Mouse (Mus musculus) MEL (cell line): ENCODE results near the gene Piezo1. TPM values are rescaled to one million over a fixed set of nuclear protein-coding genes. Genes with fewer than 3 reads are reported as not detected.

Experiments
- DNase-seq: peaks from one replicate; pipeline ENCODE4 v3.0.0; 2011; ENCODE audit warnings: low read depth, low spot score
- H3K27ac ChIP-seq: 2 replicates; pipeline ENCODE4 v1.5.1; 2012; ENCODE audit warnings: low read depth, mild to moderate bottlenecking, control low read depth, low read length, moderate library complexity; ENCODE audit not compliant: control insufficient read depth
- H3K27me3 ChIP-seq, 2 experiments: fragments of 150-350 bp in 1 of 2; sonication (generic) in 1 of 2; 2 replicates each; pipeline ENCODE4 v1.6.1; 2012; ENCODE audit warnings: low read length in 2 of 2, mild to moderate bottlenecking in 2 of 2, improper control_type of control experiment in 1 of 2, moderate library complexity in 1 of 2; ENCODE audit not compliant: insufficient read depth in 2 of 2, control insufficient read depth in 1 of 2
- H3K36me3 ChIP-seq, 2 experiments: 2 replicates each; pipeline ENCODE4 v1.6.1; 2012 to 2014; ENCODE audit warnings: low read length in 2 of 2, improper control_type of control experiment in 1 of 2, inconsistent platforms in 1 of 2, mild to moderate bottlenecking in 1 of 2; ENCODE audit not compliant: insufficient read depth in 2 of 2, control insufficient read depth in 1 of 2
- H3K4me1 ChIP-seq, 2 experiments: fragments of 150-350 bp in 1 of 2; sonication (generic) in 1 of 2; 2 replicates each; pipeline ENCODE4 v1.6.1; 2012; ENCODE audit warnings: low read length in 2 of 2, improper control_type of control experiment in 1 of 2, mild to moderate bottlenecking in 1 of 2; ENCODE audit not compliant: insufficient read depth in 2 of 2, control insufficient read depth in 1 of 2
- H3K4me3 ChIP-seq, 2 experiments: fragments of 150-350 bp in 1 of 2; sonication (generic) in 1 of 2; 2 replicates each; pipeline ENCODE4 v1.5.1; 2012; ENCODE audit warnings: low read depth in 2 of 2, low read length in 2 of 2, mild to moderate bottlenecking in 2 of 2, moderate library complexity in 2 of 2, control low read depth in 1 of 2, improper control_type of control experiment in 1 of 2; ENCODE audit not compliant: control insufficient read depth in 1 of 2, insufficient read depth in 1 of 2
- H3K79me2 ChIP-seq: 2 replicates; pipeline ENCODE4 v1.6.1; 2012; ENCODE audit warnings: mild to moderate bottlenecking, low read length, moderate library complexity; ENCODE audit not compliant: control insufficient read depth, poor library complexity, insufficient read depth
- H3K9ac ChIP-seq: 2 replicates; pipeline ENCODE4 v1.6.1; 2012; ENCODE audit warnings: low read depth, mild to moderate bottlenecking, control low read depth, low read length, moderate library complexity; ENCODE audit not compliant: control insufficient read depth, poor library complexity, severe bottlenecking
- H3K9me3 ChIP-seq: fragments of 150-350 bp; sonication (generic); replicated peaks from 2 replicates; pipeline ENCODE4 v1.6.1; 2012; ENCODE audit warnings: mild to moderate bottlenecking, low read length, improper control_type of control experiment, moderate library complexity; ENCODE audit not compliant: insufficient read depth
- BHLHE40 ChIP-seq: IDR thresholded peaks from 2 replicates; pipeline ENCODE4 v1.6.1; 2012; ENCODE audit warnings: low read depth, mild to moderate bottlenecking, inconsistent platforms, low read length, improper control_type of control experiment, borderline replicate concordance
- CHD1 ChIP-seq: IDR thresholded peaks from 2 replicates; pipeline ENCODE4 v1.6.1; 2012; ENCODE audit warnings: low read depth, mild to moderate bottlenecking, inconsistent platforms, low read length, improper control_type of control experiment
- EP300 ChIP-seq, 2 experiments: IDR thresholded peaks; 2 replicates each; pipeline ENCODE4 v1.6.1; 2011; ENCODE audit warnings: improper control_type of control experiment in 2 of 2, low read length in 2 of 2, low read depth in 1 of 2, mild to moderate bottlenecking in 1 of 2
- HCFC1 ChIP-seq: IDR thresholded peaks from 2 replicates; pipeline ENCODE4 v1.6.1; 2012; ENCODE audit warnings: low read depth, mild to moderate bottlenecking, inconsistent platforms, low read length, improper control_type of control experiment, moderate library complexity
- KAT2A ChIP-seq: conservative IDR thresholded peaks from 2 replicates; pipeline ENCODE4 v1.6.1; 2012; ENCODE audit warnings: low read depth, low read length, improper control_type of control experiment, inconsistent platforms
- MAZ ChIP-seq: IDR thresholded peaks from 2 replicates; pipeline ENCODE4 v1.6.1; 2012; ENCODE audit warnings: low read depth, mild to moderate bottlenecking, inconsistent platforms, low read length, improper control_type of control experiment
- MEF2A ChIP-seq: IDR thresholded peaks from 2 replicates; pipeline ENCODE4 v1.6.1; 2014; ENCODE audit warnings: low read depth, mild to moderate bottlenecking, inconsistent platforms, low read length, improper control_type of control experiment; ENCODE audit not compliant: poor library complexity, insufficient replicate concordance, severe bottlenecking; ENCODE audit errors: extremely low read depth
- MYB ChIP-seq: IDR thresholded peaks from 2 replicates; pipeline ENCODE4 v1.6.1; 2011; ENCODE audit warnings: mild to moderate bottlenecking, low read depth, low read length, improper control_type of control experiment
- MYC ChIP-seq: IDR thresholded peaks from 2 replicates; pipeline ENCODE4 v1.6.1; 2011; ENCODE audit warnings: low read depth, mild to moderate bottlenecking, low read length, improper control_type of control experiment, moderate library complexity
- NELFE ChIP-seq: IDR thresholded peaks from 2 replicates; pipeline ENCODE4 v1.6.1; 2011; ENCODE audit warnings: low read depth, low read length, improper control_type of control experiment
- NRF1 ChIP-seq: IDR thresholded peaks from 2 replicates; pipeline ENCODE4 v1.6.1; 2014; ENCODE audit warnings: low read depth, mild to moderate bottlenecking, inconsistent platforms, low read length, improper control_type of control experiment, moderate library complexity; ENCODE audit not compliant: poor library complexity, insufficient read depth, severe bottlenecking
- POLR2A ChIP-seq, 2 experiments: IDR thresholded peaks; 2 replicates each; pipeline ENCODE4 v1.6.1; 2011 to 2012; ENCODE audit warnings: low read length in 2 of 2, mild to moderate bottlenecking in 2 of 2, control low read depth in 1 of 2, improper control_type of control experiment in 1 of 2, low read depth in 1 of 2, moderate library complexity in 1 of 2; ENCODE audit not compliant: control insufficient read depth in 1 of 2, insufficient read depth in 1 of 2, poor library complexity in 1 of 2
- POLR2AphosphoS2 ChIP-seq: IDR thresholded peaks from 2 replicates; pipeline ENCODE4 v1.6.1; 2011; ENCODE audit warnings: low read length, improper control_type of control experiment
- SMC3 ChIP-seq: IDR thresholded peaks from 2 replicates; pipeline ENCODE4 v1.6.1; 2011; ENCODE audit warnings: low read depth, low read length, improper control_type of control experiment
- TBP ChIP-seq: IDR thresholded peaks from 2 replicates; pipeline ENCODE4 v1.8.0; 2011; ENCODE audit warnings: low read depth, low read length, improper control_type of control experiment
- TCF12 ChIP-seq: IDR thresholded peaks from 2 replicates; pipeline ENCODE4 v1.6.1; 2014; ENCODE audit warnings: low read depth, mild to moderate bottlenecking, inconsistent platforms, low read length, improper control_type of control experiment, moderate library complexity
- UBTF ChIP-seq: IDR thresholded peaks from 2 replicates; pipeline ENCODE4 v1.6.1; 2012; ENCODE audit warnings: low read depth, mild to moderate bottlenecking, inconsistent platforms, low read length, improper control_type of control experiment, moderate library complexity, borderline replicate concordance; ENCODE audit not compliant: insufficient read depth
- USF1 ChIP-seq: IDR thresholded peaks from 2 replicates; pipeline ENCODE4 v1.6.1; 2014; ENCODE audit warnings: low read depth, mild to moderate bottlenecking, inconsistent platforms, low read length, improper control_type of control experiment, moderate library complexity
- ZC3H11A ChIP-seq: IDR thresholded peaks from 2 replicates; pipeline ENCODE4 v1.6.1; 2012; ENCODE audit warnings: low read depth, mild to moderate bottlenecking, inconsistent platforms, low read length, improper control_type of control experiment
- ZMIZ1 ChIP-seq: IDR thresholded peaks from 2 replicates; pipeline ENCODE4 v1.6.1; 2012; ENCODE audit warnings: low read depth, mild to moderate bottlenecking, inconsistent platforms, low read length, improper control_type of control experiment, moderate library complexity
- ZNF384 ChIP-seq: IDR thresholded peaks from 2 replicates; pipeline ENCODE4 v1.6.1; 2012; ENCODE audit warnings: low read depth, mild to moderate bottlenecking, inconsistent platforms, low read length, improper control_type of control experiment
- polyA plus RNA-seq, 2 experiments: library from polyadenylated mRNA; stranded (reverse) in 1 of 2; unstranded in 1 of 2; fragments of >175 nt in 1 of 2; fragments of >200 nt in 1 of 2; gene quantifications; 2 replicates each; pipeline versions ENCODE4 v1.2.1 to v1.2.4; 2012; ENCODE audit warnings: low replicate concordance in 2 of 2, low read depth in 1 of 2; ENCODE audit not compliant: insufficient read length in 2 of 2, insufficient read depth in 1 of 2, missing spikeins in 1 of 2
- total RNA-seq: library from RNA; depleted of rRNA; stranded (reverse); fragments of 300-350 nt; gene quantifications from 2 replicates; pipeline ENCODE4 v1.2.3, GENCODE M21; 2012

Gene Piezo1
- total and polyA plus RNA-seq, 3 experiments = 35.1 to 223 (median 144) TPM

DNA sequence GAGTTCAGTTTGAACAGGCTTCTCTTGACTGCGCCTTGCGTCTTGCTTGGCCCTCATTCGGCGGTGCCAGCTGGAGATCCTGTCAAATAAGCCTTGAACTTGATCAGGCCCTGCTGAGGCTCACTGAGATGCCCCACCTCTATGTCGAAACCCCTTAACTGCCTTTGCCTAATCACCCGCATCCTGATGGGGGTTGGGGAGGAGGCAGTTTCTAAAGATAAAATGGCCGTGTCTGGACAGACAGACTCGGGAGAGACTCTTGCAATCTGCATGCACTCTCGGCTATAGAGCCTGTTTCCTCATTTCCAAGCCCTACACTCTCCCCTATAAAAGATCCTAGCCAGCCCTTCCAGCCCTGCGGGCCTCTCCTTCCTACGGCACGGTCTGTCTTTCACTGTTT lies 42.1 kb upstream of the Piezo1 start:
- Histone ChIP-seq H3K27ac (no peak overlapping the region), H3K9ac (no peak overlapping the region), H3K9me3 (no peaks in the 10 kb centered on the region)
- no peak for DNase-seq
- TF ChIP-seq BHLHE40 (no peak), USF1 (no peak)
- TF ChIP-seq, all 39 proteins: peak for 0
- Histone ChIP-seq H3K27me3 (no peaks in the 10 kb centered on the region), H3K4me3 (no peak overlapping the region), H3K79me2 (no peaks in the 10 kb centered on the region), H3K4me1 (no peaks in the 10 kb centered on the region), H3K36me3 (no peaks in the 10 kb centered on the region)

DNA sequence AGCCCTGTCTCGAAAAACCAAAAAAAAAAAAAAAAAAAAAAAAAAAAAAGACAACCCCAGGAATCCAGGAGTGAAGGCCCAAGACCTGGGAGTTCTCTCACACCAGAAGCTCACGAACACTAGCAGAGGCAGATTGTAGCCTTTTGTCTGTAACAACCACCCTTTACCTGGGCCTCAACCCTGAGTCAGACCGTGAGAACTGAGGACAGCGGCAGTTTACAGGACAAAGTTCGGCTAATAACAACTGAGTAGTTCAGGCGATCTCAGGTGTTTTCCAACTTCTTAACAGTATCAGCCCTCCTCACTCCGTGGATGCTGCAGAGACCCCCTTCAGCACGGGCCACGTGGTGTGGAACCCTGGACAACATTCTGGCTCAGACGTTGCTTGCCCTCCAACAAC lies 35.6 kb upstream of the Piezo1 start:
- TF ChIP-seq MYC = no peak
- no peak for TF ChIP-seq MYB
- TF ChIP-seq SMC3 = no peak
- no peak for TF ChIP-seq HCFC1
- no peak for TF ChIP-seq MAZ
- no peak for TF ChIP-seq UBTF
- no peak for TF ChIP-seq MEF2A
- no peak for TF ChIP-seq POLR2AphosphoS2
- TF ChIP-seq TCF12 = no peak
- TF ChIP-seq ZNF384 = no peak
- no peak for TF ChIP-seq TBP
- TF ChIP-seq EP300 (IDR thresholded peaks at IDR 0.05; ENCODE audit: low read depth in 1 of 2, low read length in 2 of 2) = no peak
- no peak for TF ChIP-seq USF1
- no peak for TF ChIP-seq KAT2A
- TF ChIP-seq ZC3H11A = no peak
- no peak for TF ChIP-seq NRF1
- TF ChIP-seq POLR2A (IDR thresholded peaks at IDR 0.05; ENCODE audit: control insufficient read depth in 1 of 2, insufficient read depth in 1 of 2, low read depth in 1 of 2, low read length in 2 of 2, poor library complexity in 1 of 2) = no peak
- no peak for TF ChIP-seq ZMIZ1
- TF ChIP-seq NELFE = no peak
- TF ChIP-seq CHD1 = no peak
- no peaks in the 10 kb centered on the region for H3K27me3 ChIP-seq
- no peak overlapping the region for H3K27ac ChIP-seq
- no peaks in the 10 kb centered on the region for H3K4me1 ChIP-seq
- H3K9ac ChIP-seq = no peak overlapping the region
- no peaks in the 10 kb centered on the region for H3K36me3 ChIP-seq
- H3K4me3 ChIP-seq = no peak overlapping the region
- H3K79me2 ChIP-seq = no peaks in the 10 kb centered on the region
- H3K9me3 ChIP-seq = no peaks in the 10 kb centered on the region
- no peak for DNase-seq
